Mouse (Mus musculus) G1E (cell line): ENCODE results near the gene Gm9887. TPM values are rescaled to one million over a fixed set of nuclear protein-coding genes. Genes with fewer than 3 reads are reported as not detected.

Experiments used
- ATAC-seq: 2 replicates; pipeline ENCODE4 v1.8.0; 2016; ENCODE audit warnings: mild to moderate bottlenecking; ENCODE audit not compliant: insufficient number of reproducible peaks, poor library complexity, low FRiP score, severe bottlenecking; ENCODE audit errors: extremely low read depth
- DNase-seq: peaks from one replicate; pipeline ENCODE4 v3.0.0; 2012; ENCODE audit warnings: low spot score
- H3K27me3 ChIP-seq: 2 replicates; pipeline ENCODE4 v1.6.1; 2012; ENCODE audit warnings: mild to moderate bottlenecking, low read length, inconsistent platforms; ENCODE audit not compliant: insufficient read depth
- H3K36me3 ChIP-seq: replicated peaks from 2 replicates; pipeline ENCODE3; 2012; ENCODE audit warnings: mild to moderate bottlenecking, inconsistent platforms
- H3K4me1 ChIP-seq: 2 replicates; pipeline ENCODE4 v1.6.1; 2012; ENCODE audit warnings: low read depth, low read length, inconsistent platforms, mixed read lengths; ENCODE audit not compliant: insufficient read depth
- H3K4me3 ChIP-seq: 2 replicates; pipeline ENCODE4 v1.5.1; 2012; ENCODE audit warnings: low read depth, mild to moderate bottlenecking, inconsistent platforms, low read length, moderate library complexity, mixed read lengths
- H3K9me3 ChIP-seq: replicated peaks from 2 replicates; pipeline ENCODE4 v1.6.1; 2012; ENCODE audit warnings: inconsistent platforms
- CTCF ChIP-seq: IDR thresholded peaks from 2 replicates; pipeline ENCODE4 v1.5.1; 2012; ENCODE audit warnings: low read depth, low read length, inconsistent platforms, mixed read lengths
- GATA1 ChIP-seq: IDR thresholded peaks from 2 replicates; pipeline ENCODE4 v1.6.1; 2012; ENCODE audit warnings: borderline replicate concordance, low read length, inconsistent platforms, mixed read lengths
- GATA2 ChIP-seq: IDR thresholded peaks from 2 replicates; pipeline ENCODE4 v1.6.1; 2012; ENCODE audit warnings: low read depth, low read length, inconsistent platforms, borderline replicate concordance
- POLR2AphosphoS5 ChIP-seq: IDR thresholded peaks from 2 replicates; pipeline ENCODE4 v1.6.1; 2012; ENCODE audit warnings: low read depth, low read length, inconsistent platforms; ENCODE audit not compliant: insufficient replicate concordance
- TAL1 ChIP-seq: conservative IDR thresholded peaks from 2 replicates; pipeline ENCODE4 v1.6.1; 2012; ENCODE audit warnings: low read depth, low read length, inconsistent platforms, mixed read lengths
- polyA plus RNA-seq: library from polyadenylated mRNA; stranded (reverse); fragments of >175 nt; gene quantifications from 2 replicates; pipeline ENCODE4 v1.2.3, GENCODE M21; 2012
- total RNA-seq, 2 experiments: library from RNA; stranded (forward) in 1 of 2; stranded (reverse) in 1 of 2; fragments of 200-1000 nt in 1 of 2; fragments of >200 nt in 1 of 2; fragmentation: Nextera tagmentation in 1 of 2; gene quantifications; 2 replicates each; pipeline ENCODE4 v1.2.3; 2014 to 2017

The Gm9887 gene
- total and polyA plus RNA-seq, 3 experiments: 0.79 to 0.87 TPM; not detected in 1

DNA sequence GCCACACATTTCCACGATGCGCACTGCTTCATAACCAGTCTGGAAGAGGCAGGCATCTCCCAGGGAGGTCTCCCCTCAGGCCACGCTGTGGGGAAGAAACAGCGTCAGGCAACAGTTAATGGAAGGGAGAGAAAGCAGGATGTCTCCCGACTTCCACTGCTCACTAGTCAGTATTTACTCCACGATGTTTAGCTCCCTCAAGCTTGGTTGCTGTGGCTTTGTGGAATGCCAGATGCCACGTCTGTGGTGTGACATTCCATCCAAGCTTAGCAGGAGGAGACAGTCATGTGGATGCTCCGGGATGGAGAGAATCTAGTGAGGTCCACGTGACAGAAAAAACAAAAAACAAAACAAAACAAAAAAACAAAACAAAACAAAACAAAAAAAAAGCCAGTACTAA lies 29.8 kb upstream of the Gm9887 start:
- no peaks in the 10 kb centered on the region for H3K36me3 ChIP-seq
- no peaks in the 10 kb centered on the region for H3K9me3 ChIP-seq
- ATAC-seq (no peak), DNase-seq (no peak)
- H3K27me3 ChIP-seq: peaks cover 43% of the 10 kb centered on the region
- TF ChIP-seq GATA1: no peak
- TF ChIP-seq GATA2: no peak
- no peak for TF ChIP-seq TAL1
- no peak for TF ChIP-seq POLR2AphosphoS5
- TF ChIP-seq CTCF: no peak
- no peaks in the 10 kb centered on the region for H3K4me1 ChIP-seq
- no peak overlapping the region for H3K4me3 ChIP-seq

DNA sequence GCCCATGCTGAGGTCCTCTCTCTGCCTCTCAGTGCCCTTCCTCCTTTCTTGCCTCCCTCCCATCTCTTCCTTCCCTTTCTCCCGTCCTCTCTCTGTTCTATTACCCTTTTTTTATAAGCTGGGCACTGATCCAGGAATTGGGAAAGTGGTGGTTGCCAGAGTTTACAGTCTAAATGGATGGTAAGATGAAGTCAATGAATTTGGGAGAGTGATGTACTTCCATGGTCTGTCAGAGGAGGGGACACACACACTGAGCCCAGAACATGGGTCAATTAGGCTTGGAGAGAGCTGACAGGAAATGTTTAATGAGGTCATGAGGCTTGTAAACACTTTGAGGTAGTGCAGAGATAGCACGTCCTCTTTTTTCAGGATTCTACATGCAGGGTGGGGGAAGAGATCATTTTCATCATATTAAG lies 28.6 kb upstream of the Gm9887 start:
- no peak for TF ChIP-seq GATA2
- TF ChIP-seq CTCF: no peak
- TF ChIP-seq POLR2AphosphoS5: no peak
- TF ChIP-seq GATA1: no peak
- no peak for TF ChIP-seq TAL1
- H3K36me3 ChIP-seq: no peaks in the 10 kb centered on the region
- no peaks in the 10 kb centered on the region for H3K9me3 ChIP-seq
- peaks cover 41% of the 10 kb centered on the region for H3K27me3 ChIP-seq
- no peaks in the 10 kb centered on the region for H3K4me1 ChIP-seq
- H3K4me3 ChIP-seq: no peak overlapping the region
- DNase-seq: no peak
- ATAC-seq: no peak

DNA sequence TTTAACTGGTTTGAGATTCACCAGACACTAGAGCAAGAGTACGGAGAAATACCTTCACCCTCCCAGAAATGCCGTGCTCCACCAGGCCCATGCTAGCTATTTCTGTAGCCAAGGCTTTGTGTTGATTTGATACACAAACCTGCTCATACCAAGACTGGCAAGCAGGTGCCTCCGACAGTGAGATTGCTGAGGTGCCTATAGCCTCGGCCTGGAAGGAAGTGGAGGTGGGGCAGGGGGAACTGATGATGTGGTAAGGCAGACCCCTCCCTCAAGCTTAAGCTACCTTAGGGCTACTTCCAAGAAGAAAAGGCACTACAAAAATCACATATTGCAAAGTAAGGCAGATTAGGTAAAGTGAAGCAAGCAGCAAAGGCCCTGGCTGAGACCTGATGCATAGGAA lies 28.1 kb upstream of the Gm9887 start:
- H3K27me3 ChIP-seq: peaks cover 36% of the 10 kb centered on the region
- H3K4me3 ChIP-seq: no peak overlapping the region
- H3K36me3 ChIP-seq: no peaks in the 10 kb centered on the region
- TF ChIP-seq CTCF (no peak), GATA2 (no peak), GATA1 (no peak), POLR2AphosphoS5 (no peak), TAL1 (no peak)
- no peaks in the 10 kb centered on the region for H3K4me1 ChIP-seq
- H3K9me3 ChIP-seq: no peaks in the 10 kb centered on the region
- DNase-seq: no peak
- ATAC-seq: no peak

- peaks cover 11% of the 10 kb centered on the region for H3K4me1 ChIP-seq
- TF ChIP-seq GATA1 (no peak), POLR2AphosphoS5 (no peak), GATA2 (no peak), TAL1 (no peak), CTCF (no peak)
- H3K36me3 ChIP-seq: no peaks in the 10 kb centered on the region
- H3K27me3 ChIP-seq: peaks cover 7% of the 10 kb centered on the region
- no peak for DNase-seq
- H3K9me3 ChIP-seq: peaks cover 6% of the 10 kb centered on the region
- no peak overlapping the region for H3K4me3 ChIP-seq
- no peak for ATAC-seq
Measured at GRCm38 (mm10) chr12:69394456-69394855, 22.2 kb upstream of the Gm9887 start.

DNA sequence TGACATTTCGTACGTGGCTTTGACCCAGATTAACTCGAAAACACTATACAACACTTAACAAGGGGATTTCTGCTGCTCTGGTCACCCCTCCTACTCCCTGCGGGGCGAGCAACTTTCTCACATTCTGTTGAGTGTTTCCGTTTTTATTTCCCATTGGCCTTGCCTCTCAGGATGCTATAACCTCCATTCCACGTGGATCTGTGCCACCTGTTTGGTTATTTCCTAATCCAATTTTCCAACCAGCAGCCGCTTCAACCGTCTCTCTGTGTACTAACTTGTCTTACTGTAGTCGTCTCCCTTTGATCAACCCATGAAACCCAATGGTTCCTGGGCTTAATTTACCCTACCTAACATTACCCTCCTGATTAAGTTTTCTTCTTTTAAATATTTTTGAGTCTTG lies 20.8 kb upstream of the Gm9887 start:
- Histone ChIP-seq H3K27me3 (peaks cover 9% of the 10 kb centered on the region), H3K4me3 (no peak overlapping the region), H3K4me1 (peaks cover 18% of the 10 kb centered on the region), H3K36me3 (no peaks in the 10 kb centered on the region), H3K9me3 (peaks cover 6% of the 10 kb centered on the region)
- TF ChIP-seq TAL1: no peak
- TF ChIP-seq POLR2AphosphoS5: no peak
- TF ChIP-seq GATA2: no peak
- TF ChIP-seq GATA1: no peak
- TF ChIP-seq CTCF: no peak
- no peak for DNase-seq
- no peak for ATAC-seq

GRCm38 (mm10) chr12:69390000-69390698 lies 17.9 kb upstream of the Gm9887 start:
- Histone ChIP-seq H3K4me1 (peaks cover 22% of the 10 kb centered on the region), H3K36me3 (no peaks in the 10 kb centered on the region), H3K9me3 (peaks cover 6% of the 10 kb centered on the region), H3K4me3 (no peak overlapping the region), H3K27me3 (peaks cover 9% of the 10 kb centered on the region)
- TF ChIP-seq POLR2AphosphoS5 (no peak), TAL1 (no peak), CTCF (no peak), GATA1 (no peak), GATA2 (no peak)
- DNase-seq: no peak
- no peak for ATAC-seq
